Mouse (Mus musculus): ENCODE measurements around the gene Tmcc3.

DNA sequence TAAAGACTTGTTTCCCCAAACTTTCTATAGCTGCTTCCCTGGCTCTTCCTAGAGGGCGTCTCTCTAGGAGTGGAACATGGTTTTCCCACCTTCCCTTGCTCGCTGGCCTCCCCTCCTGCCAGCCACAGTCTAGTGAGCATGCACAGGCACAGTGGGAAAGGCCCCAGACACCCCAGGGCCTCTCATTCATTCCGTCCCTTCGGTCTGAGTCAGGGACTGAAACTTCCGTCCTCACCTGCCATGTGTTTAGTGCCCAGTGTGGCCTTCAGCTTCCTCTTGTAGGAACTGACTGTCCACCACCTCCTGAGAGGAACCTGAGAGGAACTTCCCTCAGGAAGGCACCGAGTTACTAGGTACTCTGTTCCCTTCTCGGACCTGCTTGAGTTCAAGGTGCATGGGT lies 257.1 kb downstream of the Tmcc3 start:
- TF ChIP-seq CTCF (IDR thresholded peaks at IDR 0.05; ENCODE audit: borderline replicate concordance, control insufficient read depth, extremely low read depth, insufficient read depth, low read length, poor library complexity) (no peak), POLR2A (IDR thresholded peaks at IDR 0.05; ENCODE audit: control insufficient read depth, extremely low read depth, insufficient read depth, low read length, poor library complexity) (no peak)

Measured in thymus, adult 2 months (tissue).